Mouse (Mus musculus) olfactory bulb, adult 2 months (tissue): Measurements from ENCODE around the gene Ifrd2.

Experiments used
- CTCF ChIP-seq: fragments of 200-500 bp; IDR thresholded peaks from 2 replicates; pipeline ENCODE4 v1.5.1; 2012; ENCODE audit warnings: low read depth, mild to moderate bottlenecking, low read length, moderate library complexity; ENCODE audit not compliant: insufficient read depth
- POLR2A ChIP-seq: fragments of 200-500 bp; IDR thresholded peaks from 2 replicates; pipeline ENCODE4 v1.6.1; 2012; ENCODE audit warnings: mild to moderate bottlenecking, low read depth, low read length, moderate library complexity; ENCODE audit not compliant: insufficient read depth

- no peak for TF ChIP-seq CTCF
- no peak for TF ChIP-seq POLR2A
Measured at GRCm38 (mm10) chr9:107555701-107556100, 31.7 kb upstream of the Ifrd2 start.
